Mouse (Mus musculus) CH12.LX (cell line): ENCODE measurements around the gene Gm20388.

Experiments
- CTCF ChIP-seq, 2 experiments: IDR thresholded peaks in 1 of 2; conservative IDR thresholded peaks in 1 of 2; 2 replicates each; pipeline ENCODE4 v1.5.1; 2011 to 2012; ENCODE audit warnings: low read depth in 2 of 2, low read length in 2 of 2, improper control_type of control experiment in 1 of 2, inconsistent platforms in 1 of 2, mild to moderate bottlenecking in 1 of 2, moderate library complexity in 1 of 2
- ELF1 ChIP-seq: IDR thresholded peaks from 2 replicates; pipeline ENCODE4 v1.6.1; 2014; ENCODE audit warnings: low read depth, mild to moderate bottlenecking, inconsistent platforms, low read length, improper control_type of control experiment
- HCFC1 ChIP-seq: IDR thresholded peaks from 2 replicates; pipeline ENCODE4 v1.6.1; 2012; ENCODE audit warnings: low read depth, mild to moderate bottlenecking, inconsistent platforms, low read length, improper control_type of control experiment
- IRF4 ChIP-seq: IDR thresholded peaks from 2 replicates; pipeline ENCODE4 v1.6.1; 2014; ENCODE audit warnings: low read depth, mild to moderate bottlenecking, inconsistent platforms, low read length, improper control_type of control experiment
- KAT2A ChIP-seq: IDR thresholded peaks from 2 replicates; pipeline ENCODE4 v1.6.1; 2012; ENCODE audit warnings: low read length, improper control_type of control experiment, inconsistent platforms; ENCODE audit not compliant: insufficient replicate concordance
- MAFK ChIP-seq: IDR thresholded peaks from 2 replicates; pipeline ENCODE4 v1.6.1; 2011; ENCODE audit warnings: low read length, improper control_type of control experiment; ENCODE audit not compliant: insufficient replicate concordance
- NRF1 ChIP-seq: IDR thresholded peaks from 2 replicates; pipeline ENCODE4 v1.6.1; 2014; ENCODE audit warnings: low read depth, mild to moderate bottlenecking, inconsistent platforms, low read length, improper control_type of control experiment, moderate library complexity
- POLR2A ChIP-seq: IDR thresholded peaks from 2 replicates; pipeline ENCODE4 v1.6.1; 2011; ENCODE audit warnings: low read depth, mild to moderate bottlenecking, improper control_type of control experiment, low read length
- RAD21 ChIP-seq: IDR thresholded peaks from 2 replicates; pipeline ENCODE4 v1.6.1; 2011; ENCODE audit warnings: low read depth, mild to moderate bottlenecking, low read length, improper control_type of control experiment, moderate library complexity
- UBTF ChIP-seq: IDR thresholded peaks from 2 replicates; pipeline ENCODE4 v1.6.1; 2012; ENCODE audit warnings: low read depth, mild to moderate bottlenecking, inconsistent platforms, low read length, improper control_type of control experiment, moderate library complexity
- USF1 ChIP-seq: IDR thresholded peaks from 2 replicates; pipeline ENCODE4 v1.6.1; 2014; ENCODE audit warnings: low read depth, mild to moderate bottlenecking, inconsistent platforms, low read length, improper control_type of control experiment
- ZMIZ1 ChIP-seq: IDR thresholded peaks from 2 replicates; pipeline ENCODE4 v1.6.1; 2012; ENCODE audit warnings: low read depth, mild to moderate bottlenecking, inconsistent platforms, low read length, improper control_type of control experiment

DNA sequence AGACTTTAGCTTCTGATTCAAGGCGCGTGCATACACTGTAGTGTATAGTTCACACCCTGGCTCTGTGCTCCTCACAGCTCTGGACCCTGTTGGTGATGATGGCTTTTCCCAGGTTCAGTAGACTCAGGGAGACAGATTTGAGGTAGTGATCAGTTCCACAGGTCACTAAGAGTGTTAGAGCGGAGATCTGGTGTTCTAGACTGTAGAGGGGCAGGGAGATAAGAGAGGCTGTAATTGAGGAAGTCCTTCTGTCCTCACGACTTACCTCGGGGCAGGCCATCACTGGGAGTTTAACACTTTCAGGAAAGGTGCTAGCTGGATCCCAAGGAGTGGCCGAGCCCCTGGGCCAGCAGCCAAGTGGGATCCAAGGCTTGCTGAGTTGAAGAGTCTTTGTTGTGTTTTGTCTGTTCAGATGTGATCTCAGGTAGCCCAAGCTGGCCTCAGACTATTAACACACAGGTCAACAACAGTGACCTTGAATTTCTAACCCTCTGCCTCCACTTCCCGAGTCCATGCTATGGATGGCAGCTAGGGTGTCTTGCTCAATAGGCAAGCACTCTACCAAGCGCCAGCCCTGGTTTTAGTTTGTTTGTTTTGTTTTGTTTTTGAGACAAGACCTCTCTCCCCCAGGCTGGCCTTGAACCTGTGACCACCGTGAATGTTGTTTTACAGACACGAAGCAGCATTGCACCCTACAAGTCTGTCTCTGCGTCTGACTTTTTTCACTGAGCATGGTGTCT, 564.0 kb downstream of the Gm20388 start:
- no peak for TF ChIP-seq POLR2A
- TF ChIP-seq CTCF (conservative IDR thresholded peaks at IDR 0.05 in 1 of 2, IDR thresholded peaks at IDR 0.05 in 1 of 2; ENCODE audit: low read depth in 2 of 2, low read length in 2 of 2): no peak
- TF ChIP-seq ELF1: no peak
- TF ChIP-seq HCFC1: no peak
- TF ChIP-seq MAFK: no peak
- no peak for TF ChIP-seq KAT2A
- TF ChIP-seq NRF1: no peak
- TF ChIP-seq UBTF: no peak
- no peak for TF ChIP-seq ZMIZ1
- TF ChIP-seq USF1: no peak
- TF ChIP-seq RAD21: no peak
- no peak for TF ChIP-seq IRF4
